Mouse (Mus musculus) heart, embryonic 16.5 days (tissue): ENCODE measurements around the gene Ccdc78. TPM values are rescaled to one million over a fixed set of nuclear protein-coding genes. Genes with fewer than 3 reads are reported as not detected.
A peak's percentile ranks its signal among the peaks of the same experiment; 100 is the strongest.
"Not testable (repeated sequence)": the region's sequence is repeated elsewhere in the genome, so short reads cannot be mapped to it uniquely, and the experiment has no call there.

Experiments used
- ATAC-seq: fragments of 200-750 bp; cut with Nextera tagmentation; replicated peaks from 2 replicates; pipeline ENCODE4 v1.8.0; 2017; ENCODE audit warnings: moderate number of reproducible peaks; ENCODE audit not compliant: insufficient read depth, low FRiP score; ENCODE audit errors: extremely low read depth
- H3K27ac ChIP-seq: fragments of 300-500 bp; sonication (generic); 2 replicates; pipeline ENCODE4 v1.5.1; 2014; ENCODE audit warnings: mild to moderate bottlenecking, low read length, control low read depth, moderate library complexity
- H3K27me3 ChIP-seq: fragments of 300-500 bp; sonication (generic); 2 replicates; pipeline ENCODE4 v1.6.1; 2014; ENCODE audit warnings: low read length, mixed read lengths; ENCODE audit not compliant: control insufficient read depth, insufficient read depth
- H3K36me3 ChIP-seq: fragments of 300-500 bp; sonication (generic); 2 replicates; pipeline ENCODE4 v1.6.1; 2014; ENCODE audit not compliant: control insufficient read depth, insufficient read depth
- H3K4me1 ChIP-seq: fragments of 300-500 bp; sonication (generic); 2 replicates; pipeline ENCODE4 v1.6.1; 2014; ENCODE audit warnings: low read length, mixed read lengths; ENCODE audit not compliant: control insufficient read depth, insufficient read depth
- H3K4me2 ChIP-seq: fragments of 300-500 bp; sonication (generic); 2 replicates; pipeline ENCODE4 v1.6.1; 2014; ENCODE audit warnings: low read depth, mild to moderate bottlenecking, control low read depth, low read length
- H3K4me3 ChIP-seq: fragments of 300-500 bp; sonication (generic); 2 replicates; pipeline ENCODE4 v1.5.1; 2014; ENCODE audit warnings: mild to moderate bottlenecking, control low read depth, low read length
- H3K9ac ChIP-seq: fragments of 300-500 bp; sonication (generic); 2 replicates; pipeline ENCODE4 v1.6.1; 2014; ENCODE audit warnings: low read length, control low read depth
- H3K9me3 ChIP-seq: fragments of 300-500 bp; sonication (generic); replicated peaks from 2 replicates; pipeline ENCODE4 v1.6.1; 2016; ENCODE audit warnings: low read length; ENCODE audit not compliant: control insufficient read depth
- WGBS: fragments of 180-500 bp; shearing (Covaris S2); extraction: QIAGEN DNeasy Blood & Tissue Kit; methylation state at CpG from one replicate; pipeline ENCODE4 v1.1.7; 2014; 5-methylcytosine and 5-hydroxymethylcytosine counted together
- polyA plus RNA-seq: library from polyadenylated mRNA; unstranded; fragments of >200 nt; fragmentation: Nextera tagmentation; extraction: Ambion mirVana; gene quantifications from 2 replicates; pipeline ENCODE4 v1.2.1, GENCODE M21; 2015

Gene Ccdc78
- polyA plus RNA-seq, result 0.53 and 0.80 TPM in 2 replicates

DNA sequence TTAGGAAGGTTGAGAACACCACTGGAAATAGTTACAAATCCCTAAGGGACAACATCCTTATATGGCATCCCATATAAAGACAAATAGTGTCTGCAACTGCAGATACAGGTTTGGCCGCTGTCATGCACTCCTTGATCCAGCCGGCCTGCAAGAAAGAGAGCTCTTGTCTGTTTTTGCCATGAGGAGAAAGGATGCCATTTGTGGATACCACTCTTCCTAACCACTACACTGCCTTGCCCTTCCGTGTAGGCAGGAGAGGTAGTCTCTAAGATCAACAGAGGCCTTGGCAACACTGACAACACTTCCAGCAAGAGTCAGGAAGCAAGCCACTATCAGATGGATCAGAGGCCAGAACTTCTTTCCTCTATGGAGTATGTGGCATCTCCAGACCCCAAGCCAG lies at the start of gene Ccdc78:
Gene Ccdc78 (plus strand): TSS at position 301 of the 400 bp plus-strand sequence.
- WGBS, result 66% methylated on average over 3 of the region's 3 CpGs
- no peak for ATAC-seq
- H3K4me2 ChIP-seq, result peak within 1 kb of the TSS; percentile 84
- H3K27me3 ChIP-seq, result no peaks in the 10 kb centered on the region
- peaks cover 13% of the 10 kb centered on the region for H3K36me3 ChIP-seq
- H3K4me3 ChIP-seq, result peak within 1 kb of the TSS; percentile 85
- H3K4me1 ChIP-seq, result peaks cover 27% of the 10 kb centered on the region
- peak within 1 kb of the TSS; percentile 94 for H3K27ac ChIP-seq
- H3K9me3 ChIP-seq, result no peaks in the 10 kb centered on the region
- H3K9ac ChIP-seq, result peak within 1 kb of the TSS; percentile 77

DNA sequence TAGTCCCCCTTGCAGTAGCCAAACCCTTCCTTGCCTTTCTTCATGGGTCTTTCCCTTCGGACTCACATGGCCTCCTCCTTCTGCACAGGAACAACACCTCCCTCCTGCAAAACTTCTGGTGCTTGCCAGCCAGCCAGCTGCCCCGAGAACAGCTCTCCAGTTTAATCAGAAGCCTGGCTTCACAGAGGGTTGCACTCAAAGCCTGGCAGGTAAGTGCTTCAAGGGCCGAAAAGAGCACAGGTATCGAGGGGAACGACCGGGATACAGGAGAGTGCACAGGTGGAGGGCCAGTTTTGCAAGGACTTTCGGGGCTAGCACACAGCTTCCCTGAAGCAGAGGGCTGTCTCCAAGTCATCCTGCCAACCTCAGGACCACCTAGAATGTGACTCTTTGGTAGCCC lies 47.5 kb upstream of the Ccdc78 start:
- Histone ChIP-seq H3K4me2 (no peak overlapping the region), H3K4me1 (no peaks in the 10 kb centered on the region), H3K9me3 (no peaks in the 10 kb centered on the region), H3K27ac (no peak overlapping the region), H3K4me3 (no peak overlapping the region), H3K9ac (no peak overlapping the region), H3K36me3 (no peaks in the 10 kb centered on the region), H3K27me3 (no peaks in the 10 kb centered on the region)
- no peak for ATAC-seq
- WGBS, result 71% methylated on average over 7 of the region's 7 CpGs

DNA sequence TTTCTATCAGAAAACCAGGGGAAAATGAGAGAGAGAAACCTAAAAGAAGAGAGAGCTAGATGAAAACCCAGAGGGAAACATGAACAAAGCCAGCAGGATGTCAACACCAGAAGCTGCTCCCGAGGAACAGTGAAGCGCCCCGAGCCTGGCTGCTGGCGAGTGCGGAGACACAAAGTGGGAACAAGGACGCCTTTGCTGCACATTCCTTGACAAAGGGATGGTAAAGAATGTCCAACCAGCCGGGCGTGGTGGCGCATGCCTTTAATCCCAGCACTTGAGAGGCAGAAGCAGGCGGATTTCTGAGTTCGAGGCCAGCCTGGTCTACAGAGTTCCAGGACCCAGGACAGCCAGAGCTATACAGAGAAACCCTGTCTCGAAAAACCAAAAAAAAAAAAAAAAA lies 44.9 kb upstream of the Ccdc78 start:
- not testable (repeated sequence) for H3K9me3 ChIP-seq, H3K27me3 ChIP-seq, H3K27ac ChIP-seq, H3K9ac ChIP-seq, ATAC-seq, H3K4me1 ChIP-seq, H3K4me2 ChIP-seq, H3K4me3 ChIP-seq, H3K36me3 ChIP-seq
- WGBS, result 55% methylated on average over 12 of the region's 12 CpGs

DNA sequence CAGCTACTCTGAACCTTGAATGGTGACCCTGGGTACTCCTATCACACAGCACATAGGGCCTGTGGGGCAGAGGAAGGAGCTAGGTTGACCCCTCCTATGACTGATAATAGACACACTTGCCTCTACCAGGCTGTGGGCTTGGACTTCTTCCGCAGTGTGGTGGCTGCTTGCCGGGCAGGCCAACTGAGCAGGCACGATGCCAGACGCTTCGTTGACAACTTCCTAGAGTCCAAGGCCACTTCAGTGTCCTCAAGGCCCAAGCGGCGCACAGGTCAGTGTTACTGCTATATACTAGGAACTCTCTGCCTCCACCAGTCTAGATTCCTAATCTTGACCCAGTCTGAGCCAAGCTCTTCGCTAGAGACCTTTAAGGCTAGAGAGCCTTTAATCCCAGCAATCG lies 42.5 kb upstream of the Ccdc78 start:
- Histone ChIP-seq H3K27ac (no peak overlapping the region), H3K4me1 (no peaks in the 10 kb centered on the region), H3K36me3 (no peaks in the 10 kb centered on the region), H3K27me3 (no peaks in the 10 kb centered on the region), H3K9me3 (no peaks in the 10 kb centered on the region), H3K9ac (no peak overlapping the region), H3K4me2 (no peak overlapping the region), H3K4me3 (no peak overlapping the region)
- 81% methylated on average over 9 of the region's 9 CpGs for WGBS
- no peak for ATAC-seq

GRCm38 (mm10) chr17:25744311-25744710 lies 42.1 kb upstream of the Ccdc78 start:
- Histone ChIP-seq H3K9ac (no peak overlapping the region), H3K4me2 (no peak overlapping the region), H3K4me3 (no peak overlapping the region), H3K4me1 (no peaks in the 10 kb centered on the region), H3K27me3 (no peaks in the 10 kb centered on the region), H3K9me3 (no peaks in the 10 kb centered on the region), H3K36me3 (no peaks in the 10 kb centered on the region), H3K27ac (no peak overlapping the region)
- 69% methylated on average over 10 of the region's 10 CpGs for WGBS
- ATAC-seq, result no peak

DNA sequence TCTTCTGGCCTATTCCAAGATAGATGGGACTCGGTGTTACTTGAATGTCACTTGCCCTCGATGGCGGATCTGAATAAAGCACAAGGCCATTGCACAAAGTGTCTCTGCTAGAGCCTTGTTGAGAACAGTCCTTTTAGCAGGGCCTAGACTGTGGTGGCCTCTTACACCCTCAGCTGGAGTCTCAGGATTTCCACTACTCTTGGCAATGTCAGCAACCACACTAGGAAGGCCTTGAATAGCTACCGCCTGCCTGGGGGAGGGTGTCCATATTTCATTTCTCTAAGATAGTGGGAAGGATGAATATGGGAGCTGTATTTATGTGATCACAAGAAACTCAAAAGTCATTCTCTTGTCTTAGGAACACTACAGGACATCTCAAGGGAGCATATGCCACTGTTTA lies 38.1 kb upstream of the Ccdc78 start:
- WGBS, result 82% methylated on average over 4 of the region's 4 CpGs
- H3K27ac ChIP-seq, result no peak overlapping the region
- no peak overlapping the region for H3K9ac ChIP-seq
- no peaks in the 10 kb centered on the region for H3K36me3 ChIP-seq
- H3K4me3 ChIP-seq, result no peak overlapping the region
- no peaks in the 10 kb centered on the region for H3K9me3 ChIP-seq
- H3K27me3 ChIP-seq, result no peaks in the 10 kb centered on the region
- H3K4me1 ChIP-seq, result 0 out of 2 replicates have a peak, but pooled peaks cover 4% of the 10 kb centered on the region
- ATAC-seq, result no peak
- no peak overlapping the region for H3K4me2 ChIP-seq

DNA sequence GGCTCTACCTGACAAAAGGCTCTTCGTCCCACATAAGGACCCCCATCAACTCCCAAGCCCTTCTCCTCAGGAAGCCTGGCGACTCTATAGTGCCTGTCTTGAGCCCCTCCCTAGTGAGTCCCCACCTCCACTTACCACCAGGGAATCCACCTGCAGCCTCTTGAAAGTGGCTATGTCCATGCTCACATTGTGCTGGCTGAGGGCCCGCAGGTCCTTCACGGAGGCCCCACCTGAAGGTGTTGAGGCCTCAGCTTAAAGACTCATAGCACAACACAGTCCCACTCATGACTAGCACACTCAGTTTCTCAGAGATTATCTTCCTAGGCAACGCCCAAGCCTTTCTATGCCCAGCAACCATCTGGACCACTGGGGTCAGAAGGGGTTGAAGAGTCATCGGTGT lies 37.1 kb upstream of the Ccdc78 start:
- H3K27me3 ChIP-seq, result no peaks in the 10 kb centered on the region
- H3K9ac ChIP-seq, result no peak overlapping the region
- no peaks in the 10 kb centered on the region for H3K9me3 ChIP-seq
- H3K27ac ChIP-seq, result no peak overlapping the region
- 0 out of 2 replicates have a peak, but pooled peaks cover 4% of the 10 kb centered on the region for H3K4me1 ChIP-seq
- ATAC-seq, result no peak
- no peaks in the 10 kb centered on the region for H3K36me3 ChIP-seq
- H3K4me3 ChIP-seq, result no peak overlapping the region
- H3K4me2 ChIP-seq, result no peak overlapping the region
- WGBS, result 73% methylated on average over 6 of the region's 6 CpGs

DNA sequence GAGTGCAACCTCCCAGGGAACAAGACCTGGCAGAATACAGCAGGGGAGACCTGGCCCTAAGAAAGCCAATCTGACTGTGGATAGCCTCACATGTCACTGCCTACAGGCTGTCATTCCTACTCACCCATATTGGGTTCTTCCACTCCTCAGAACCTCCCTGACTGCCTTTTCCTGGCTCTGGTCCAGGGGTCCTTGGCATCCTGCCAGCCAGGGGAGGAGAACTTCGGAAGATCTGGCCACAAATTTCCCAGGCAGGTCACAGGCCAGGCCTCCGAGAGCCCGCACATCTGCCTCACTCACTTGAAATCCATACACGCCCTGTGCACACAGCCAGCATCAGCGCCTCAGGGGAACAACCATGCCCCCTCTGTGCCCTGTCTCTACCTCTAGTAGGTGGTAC lies 34.9 kb upstream of the Ccdc78 start:
- H3K27ac ChIP-seq, result no peak overlapping the region
- 0 out of 2 replicates have a peak, but pooled peaks cover 4% of the 10 kb centered on the region for H3K4me1 ChIP-seq
- no peak overlapping the region for H3K4me3 ChIP-seq
- H3K27me3 ChIP-seq, result no peaks in the 10 kb centered on the region
- no peaks in the 10 kb centered on the region for H3K36me3 ChIP-seq
- no peak for ATAC-seq
- H3K9ac ChIP-seq, result no peak overlapping the region
- no peak overlapping the region for H3K4me2 ChIP-seq
- H3K9me3 ChIP-seq, result no peaks in the 10 kb centered on the region
- 17% methylated on average over 5 of the region's 5 CpGs for WGBS

DNA sequence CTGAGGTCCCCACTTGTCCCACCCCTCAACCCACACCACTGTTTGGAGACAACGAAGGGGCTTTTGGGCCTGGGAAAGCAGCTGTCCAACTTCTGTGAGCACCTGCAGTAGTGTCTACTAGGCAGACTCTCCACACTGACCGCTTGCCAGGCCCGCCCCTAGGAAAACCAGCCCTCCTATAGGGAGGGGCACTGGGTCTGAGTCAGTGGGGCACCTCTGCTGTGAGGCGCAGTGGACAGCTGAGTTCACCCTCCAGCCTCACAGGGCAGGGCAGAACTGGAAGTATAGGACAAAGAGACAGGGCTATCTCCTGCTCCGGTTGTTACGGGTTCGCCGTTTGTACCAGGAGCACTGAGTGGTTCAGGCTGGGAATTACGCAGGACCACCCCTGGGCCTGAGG lies 32.1 kb upstream of the Ccdc78 start, which contains the start of gene Msln:
Gene Msln (minus strand): TSS at position 138 of the 400 bp plus-strand sequence.
- Histone ChIP-seq H3K4me3 (no peak within 1 kb of the TSS), H3K9me3 (no peaks in the 10 kb centered on the region), H3K4me2 (no peak within 1 kb of the TSS), H3K27ac (no peak within 1 kb of the TSS), H3K36me3 (no peaks in the 10 kb centered on the region), H3K4me1 (0 out of 2 replicates have a peak, but pooled peaks cover 4% of the 10 kb centered on the region), H3K9ac (no peak within 1 kb of the TSS), H3K27me3 (no peaks in the 10 kb centered on the region)
- ATAC-seq, result no peak
- WGBS, result 76% methylated on average over 9 of the region's 9 CpGs
